Mouse (Mus musculus): ENCODE data around the gene 2200002D01Rik. TPM values are rescaled to one million over a fixed set of nuclear protein-coding genes. Genes with fewer than 3 reads are reported as not detected.

Gene 2200002D01Rik
- 1.3 and 1.7 TPM in 2 replicates for polyA plus RNA-seq (2015; fragmentation: Nextera tagmentation; extraction: Ambion mirVana)

GRCm38 (mm10) chr7:29248261-29248841 lies at the start of gene 2200002D01Rik:
TSS of gene 2200002D01Rik (minus strand) at chr7:29248466.
- WGBS: 9% methylated on average over 20 of the region's 20 CpGs
- H3K36me3 ChIP-seq: peaks cover 20% of the 10 kb centered on the region
- ATAC-seq (ENCODE audit: low read depth): no peak
- H3K27me3 ChIP-seq: peaks cover 31% of the 10 kb centered on the region
- H3K4me2 ChIP-seq: peak within 1 kb of the TSS; percentile 49
- H3K27ac ChIP-seq (replicated peaks): no peak within 1 kb of the TSS
- peak within 1 kb of the TSS; percentile 13; the same call in 1 of the 2 replicates for H3K9ac ChIP-seq
- no peaks in the 10 kb centered on the region for H3K9me3 ChIP-seq
- peaks cover 12% of the 10 kb centered on the region; the same call in 1 of the 2 replicates for H3K4me1 ChIP-seq (replicated peaks)
- peak within 1 kb of the TSS; percentile 14 for H3K4me3 ChIP-seq

- no peaks in the 10 kb centered on the region for H3K36me3 ChIP-seq
- 16% methylated on average over 10 of the region's 10 CpGs for WGBS
- no peak overlapping the region for H3K27ac ChIP-seq (replicated peaks)
- no peaks in the 10 kb centered on the region for H3K27me3 ChIP-seq
- no peak overlapping the region for H3K9ac ChIP-seq
- no peak overlapping the region for H3K4me2 ChIP-seq
- no peak for ATAC-seq (ENCODE audit: low read depth)
- no peak overlapping the region for H3K4me3 ChIP-seq
- no peaks in the 10 kb centered on the region for H3K9me3 ChIP-seq
- H3K4me1 ChIP-seq (replicated peaks): peaks cover 27% of the 10 kb centered on the region
These were observed 48.7 kb upstream of the 2200002D01Rik start for GRCm38 (mm10) chr7:29296998-29297397.

- no peak for ATAC-seq (ENCODE audit: low read depth)
- Histone ChIP-seq H3K9ac (no peak overlapping the region), H3K36me3 (no peaks in the 10 kb centered on the region), H3K9me3 (no peaks in the 10 kb centered on the region), H3K27me3 (no peaks in the 10 kb centered on the region), H3K4me3 (no peak overlapping the region), H3K27ac (replicated peaks) (no peak overlapping the region), H3K4me2 (no peak overlapping the region), H3K4me1 (replicated peaks) (peaks cover 34% of the 10 kb centered on the region)
- 76% methylated on average over 24 of the region's 24 CpGs for WGBS
These were observed 47.8 kb upstream of the 2200002D01Rik start for GRCm38 (mm10) chr7:29295861-29296647.

- Histone ChIP-seq H3K9me3 (no peaks in the 10 kb centered on the region), H3K36me3 (no peaks in the 10 kb centered on the region), H3K9ac (no peak overlapping the region), H3K27me3 (no peaks in the 10 kb centered on the region), H3K4me2 (no peak overlapping the region), H3K27ac (replicated peaks) (peak overlapping the region; percentile 42; the same call in 1 of the 2 replicates), H3K4me3 (no peak overlapping the region), H3K4me1 (replicated peaks) (peaks cover 50% of the 10 kb centered on the region)
- no peak for ATAC-seq (ENCODE audit: low read depth)
- WGBS: 56% methylated on average over 13 of the region's 13 CpGs
These were observed 46.0 kb upstream of the 2200002D01Rik start for GRCm38 (mm10) chr7:29294111-29294761.

GRCm38 (mm10) chr7:29293131-29294065 lies 45.1 kb upstream of the 2200002D01Rik start:
- ATAC-seq (ENCODE audit: low read depth): no peak
- 0 out of 2 replicates have a peak overlapping the region, but pooled peaks have one; percentile 10 for H3K9ac ChIP-seq

GRCm38 (mm10) chr7:29292458-29293098 lies 44.3 kb upstream of the 2200002D01Rik start:
- H3K9ac ChIP-seq: 0 out of 2 replicates have a peak overlapping the region, but pooled peaks have one; percentile 1
- peak overlapping the region; percentile 74 for H3K27ac ChIP-seq (replicated peaks)
- no peak overlapping the region for H3K4me3 ChIP-seq
- H3K4me2 ChIP-seq: peak overlapping the region; percentile 15; the same call in 1 of the 2 replicates
- peaks cover 4% of the 10 kb centered on the region; the same call in 1 of the 2 replicates for H3K27me3 ChIP-seq
- no peaks in the 10 kb centered on the region for H3K36me3 ChIP-seq
- H3K4me1 ChIP-seq (replicated peaks): peaks cover 57% of the 10 kb centered on the region
- WGBS: 21% methylated on average over 8 of the region's 8 CpGs
- no peaks in the 10 kb centered on the region for H3K9me3 ChIP-seq
- peak; percentile 6; the same call in 1 of the 2 replicates for ATAC-seq (ENCODE audit: low read depth)

More at GRCm38 (mm10) chr7:29293131-29294065, 45.1 kb upstream of the 2200002D01Rik start:
- H3K9me3 ChIP-seq: no peaks in the 10 kb centered on the region
- H3K27me3 ChIP-seq: no peaks in the 10 kb centered on the region
- H3K4me1 ChIP-seq (replicated peaks): peaks cover 57% of the 10 kb centered on the region
- 14% methylated on average over 19 of the region's 19 CpGs for WGBS
- H3K27ac ChIP-seq (replicated peaks): peak overlapping the region; percentile 74
- H3K4me3 ChIP-seq: no peak overlapping the region
- H3K4me2 ChIP-seq: no peak overlapping the region
- H3K36me3 ChIP-seq: no peaks in the 10 kb centered on the region

GRCm38 (mm10) chr7:29291616-29292457 lies 43.6 kb upstream of the 2200002D01Rik start:
- peak; percentile 22 for ATAC-seq (ENCODE audit: low read depth)
- peak overlapping the region; percentile 79 for H3K4me2 ChIP-seq
- no peaks in the 10 kb centered on the region for H3K9me3 ChIP-seq
- peak overlapping the region; percentile 84 for H3K27ac ChIP-seq (replicated peaks)
- H3K4me1 ChIP-seq (replicated peaks): peaks cover 57% of the 10 kb centered on the region
- H3K27me3 ChIP-seq: peaks cover 10% of the 10 kb centered on the region; the same call in 1 of the 2 replicates
- H3K9ac ChIP-seq: peak overlapping the region; percentile 58
- H3K36me3 ChIP-seq: no peaks in the 10 kb centered on the region
- WGBS: 9% methylated on average over 6 of the region's 7 CpGs
- no peak overlapping the region for H3K4me3 ChIP-seq

- H3K27me3 ChIP-seq: peaks cover 10% of the 10 kb centered on the region; the same call in 1 of the 2 replicates
- peak overlapping the region; percentile 84 for H3K27ac ChIP-seq (replicated peaks)
- H3K9me3 ChIP-seq: no peaks in the 10 kb centered on the region
- H3K9ac ChIP-seq: peak overlapping the region; percentile 58
- H3K4me1 ChIP-seq (replicated peaks): peaks cover 57% of the 10 kb centered on the region
- H3K4me3 ChIP-seq: peak overlapping the region; percentile 4; the same call in 1 of the 2 replicates
- ATAC-seq (ENCODE audit: low read depth): 0 out of 2 replicates have a peak, but pooled peaks have one; percentile 4
- H3K36me3 ChIP-seq: no peaks in the 10 kb centered on the region
- WGBS: 23% methylated on average over 11 of the region's 11 CpGs
- peak overlapping the region; percentile 79 for H3K4me2 ChIP-seq
These were observed 42.6 kb upstream of the 2200002D01Rik start for GRCm38 (mm10) chr7:29290691-29291485.

GRCm38 (mm10) chr7:29289856-29290255 lies 41.6 kb upstream of the 2200002D01Rik start:
- Histone ChIP-seq H3K9me3 (no peaks in the 10 kb centered on the region), H3K4me2 (peak overlapping the region; percentile 79), H3K27ac (replicated peaks) (peak overlapping the region; percentile 84), H3K9ac (peak overlapping the region; percentile 74), H3K36me3 (no peaks in the 10 kb centered on the region), H3K4me3 (peak overlapping the region; percentile 48), H3K4me1 (replicated peaks) (peaks cover 57% of the 10 kb centered on the region), H3K27me3 (peaks cover 17% of the 10 kb centered on the region; the same call in 1 of the 2 replicates)
- 70% methylated on average over 6 of the region's 6 CpGs for WGBS
- no peak for ATAC-seq (ENCODE audit: low read depth)

All from neural tube, embryonic 13.5 days (tissue).